Mouse (Mus musculus): ENCODE measurements around the gene Lcat.
"Not testable (repeated sequence)": the region's sequence is repeated elsewhere in the genome, so short reads cannot be mapped to it uniquely, and the experiment has no call there.

The Lcat gene

DNA sequence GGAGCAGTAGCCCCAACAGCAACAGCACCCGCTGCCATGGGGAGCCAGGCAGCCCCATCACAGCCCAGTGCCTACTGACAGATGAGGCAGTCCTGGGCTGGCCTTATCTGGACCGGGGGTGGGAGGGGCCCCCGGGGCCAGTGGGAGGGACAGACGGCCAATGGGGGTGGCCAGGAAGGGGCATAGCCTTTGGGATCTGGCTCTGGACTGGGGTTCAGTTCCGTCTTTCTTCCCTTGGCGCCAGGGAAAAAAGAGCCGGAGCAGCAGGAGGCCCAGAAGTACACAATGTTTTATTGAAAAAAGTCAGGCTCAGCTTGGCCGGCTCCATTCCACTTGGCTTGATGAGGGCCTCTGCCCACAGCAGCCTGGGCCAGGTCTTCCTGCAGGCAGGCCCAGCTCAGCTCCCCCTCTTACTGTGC is at the start of gene Lcat:
TSS of gene Lcat (minus strand) at position 62 of the 419 bp plus-strand sequence.
- in situ Hi-C loops (cut with MboI; ENCODE audit: low sequenced_read_pairs): no loop called here

DNA sequence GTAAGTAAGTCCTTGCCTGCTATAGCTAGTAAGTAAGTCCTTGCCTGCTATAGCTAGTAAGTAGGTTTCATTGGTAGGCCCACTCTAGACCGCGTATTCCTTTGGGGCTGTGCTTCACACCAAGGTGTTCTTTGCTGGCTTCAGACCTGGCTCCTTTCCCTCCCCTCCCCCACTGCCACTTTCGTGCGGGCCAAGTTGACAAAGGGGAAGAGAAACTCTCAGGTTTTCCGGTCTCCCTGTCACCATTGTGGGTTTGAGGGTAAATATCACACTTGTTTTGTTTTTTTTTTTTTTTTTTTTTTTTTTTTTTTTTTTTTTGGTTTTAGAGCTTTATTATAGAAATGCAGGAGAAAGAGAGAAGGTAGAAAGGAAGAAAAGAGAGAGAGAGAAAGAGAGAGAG is 49.3 kb upstream of the Lcat start:
- in situ Hi-C loops (cut with MboI; ENCODE audit: low sequenced_read_pairs): no loop called here

GRCm38 (mm10) chr8:105991546-105991945 is 48.4 kb upstream of the Lcat start:
- in situ Hi-C loops (cut with MboI; ENCODE audit: low sequenced_read_pairs): no loop called here

DNA sequence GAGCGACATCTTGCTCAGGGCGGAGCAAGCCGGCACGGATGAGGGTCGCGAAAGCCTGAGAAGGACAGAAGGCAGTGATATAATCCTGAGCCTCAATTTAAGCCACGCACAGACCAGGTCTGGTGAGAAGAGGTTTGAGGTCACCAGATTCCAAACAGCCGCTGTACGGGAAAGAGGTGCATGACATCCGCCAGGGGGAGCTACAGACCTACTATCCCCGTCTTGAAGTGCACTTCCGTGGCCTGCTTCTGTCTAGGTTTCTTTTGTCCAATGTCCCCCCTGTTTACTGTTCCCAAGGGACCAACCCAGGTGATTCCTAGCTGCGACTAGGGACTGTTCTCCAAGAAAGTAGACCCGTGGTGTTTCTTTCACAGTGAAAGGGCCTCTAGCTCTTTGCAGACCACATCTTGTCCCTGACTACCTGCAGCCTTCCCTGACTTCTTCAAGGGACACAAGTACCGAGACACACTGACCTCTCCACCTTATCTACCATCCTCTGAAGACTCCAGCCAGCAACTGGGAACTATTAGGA is 47.7 kb upstream of the Lcat start, which contains the start of gene Dus2:
TSS of gene Dus2 (plus strand) at position 482 of the 532 bp plus-strand sequence.
- in situ Hi-C loops (cut with MboI; ENCODE audit: low sequenced_read_pairs): no loop called here

GRCm38 (mm10) chr8:105988546-105988945 is 45.4 kb upstream of the Lcat start:
- in situ Hi-C loops (cut with MboI; ENCODE audit: low sequenced_read_pairs): loop anchor here (5.0 kb wide), 1 partner anchor 34 kb away; no protein-coding TSS in a partner anchor

DNA sequence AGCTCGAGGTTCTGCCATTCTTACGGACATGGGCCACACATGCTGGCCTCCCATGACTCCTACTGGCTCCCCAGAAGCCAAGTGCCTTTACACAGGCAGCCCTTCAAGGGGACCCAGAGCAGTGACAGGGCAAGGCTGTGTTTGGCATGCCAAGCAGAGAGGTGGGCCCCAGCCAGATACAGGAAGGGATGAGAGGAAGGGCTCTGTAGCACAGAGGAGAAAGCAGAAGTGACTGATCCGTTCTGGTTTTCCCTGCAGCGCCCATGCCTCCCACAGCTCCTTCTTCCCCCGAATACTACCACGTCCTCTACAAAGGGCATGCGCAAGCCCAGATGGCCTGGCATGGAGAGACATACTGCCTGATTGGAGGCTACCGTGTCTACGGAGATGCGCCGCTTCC is 40.2 kb upstream of the Lcat start:
- in situ Hi-C loops (cut with MboI; ENCODE audit: low sequenced_read_pairs): not testable (repeated sequence)

GRCm38 (mm10) chr8:105981146-105981545 is 38.0 kb upstream of the Lcat start:
- in situ Hi-C loops (cut with MboI; ENCODE audit: low sequenced_read_pairs): no loop called here

DNA sequence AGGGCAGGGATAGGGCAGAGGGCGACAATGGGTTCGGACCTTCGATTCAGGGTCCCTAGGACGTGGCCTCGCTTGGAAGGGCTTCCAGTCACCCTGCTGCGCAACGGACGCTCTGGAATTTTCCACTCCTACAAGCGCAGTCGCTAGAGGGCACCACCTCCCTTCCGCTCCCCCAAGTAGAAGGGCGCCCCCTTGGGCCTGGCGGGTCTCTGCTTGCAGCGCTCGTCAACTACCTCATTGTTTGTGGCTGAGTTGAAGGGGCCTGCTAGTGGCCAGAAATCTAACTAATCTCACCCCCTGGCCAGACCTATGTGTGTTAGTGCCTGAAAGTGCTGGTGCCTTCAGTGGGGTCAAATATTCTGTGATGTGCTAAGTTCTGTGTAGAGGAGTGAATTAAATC is 36.1 kb upstream of the Lcat start, which contains the start of gene Dpep3:
TSS of gene Dpep3 (minus strand) at position 105 of the 400 bp plus-strand sequence.
- in situ Hi-C loops (cut with MboI; ENCODE audit: low sequenced_read_pairs): no loop called here

- in situ Hi-C loops (cut with MboI; ENCODE audit: low sequenced_read_pairs): no loop called here
Observed at GRCm38 (mm10) chr8:105975363-105975762, 32.2 kb upstream of the Lcat start.

DNA sequence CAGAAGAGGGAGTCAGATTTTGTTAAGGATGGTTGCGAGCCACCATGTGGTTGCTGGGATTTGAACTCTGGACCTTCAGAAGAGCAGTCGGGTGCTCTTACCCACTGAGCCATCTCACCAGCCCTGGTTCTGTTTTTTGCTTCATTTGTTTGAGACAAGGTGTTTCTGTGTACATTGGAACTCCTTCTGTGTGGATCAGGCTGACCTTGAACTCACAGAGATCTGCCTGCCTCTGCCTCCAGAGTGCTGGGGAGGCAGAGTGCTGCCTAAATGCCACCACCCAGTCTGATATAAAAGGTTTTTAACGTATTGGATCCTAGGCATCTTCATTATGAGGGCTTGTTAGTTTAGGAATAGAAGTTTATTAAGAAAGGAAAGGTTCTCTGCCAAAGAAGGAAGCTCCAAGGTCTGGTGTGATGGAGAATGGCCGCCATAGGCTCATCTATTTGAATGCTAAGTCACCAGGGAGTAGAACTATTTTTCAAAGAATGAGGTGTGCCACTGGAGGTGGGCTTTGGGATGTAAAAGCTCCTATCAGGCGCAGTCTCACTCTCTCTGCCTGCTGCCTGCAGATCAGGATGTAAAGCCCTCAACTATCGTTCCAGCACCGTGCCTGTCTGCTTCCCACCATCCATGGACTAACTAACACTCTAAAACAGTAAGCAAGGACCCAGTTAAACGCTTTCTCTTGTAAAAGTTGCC is 28.0 kb upstream of the Lcat start:
- in situ Hi-C loops (cut with MboI; ENCODE audit: low sequenced_read_pairs): no loop called here

DNA sequence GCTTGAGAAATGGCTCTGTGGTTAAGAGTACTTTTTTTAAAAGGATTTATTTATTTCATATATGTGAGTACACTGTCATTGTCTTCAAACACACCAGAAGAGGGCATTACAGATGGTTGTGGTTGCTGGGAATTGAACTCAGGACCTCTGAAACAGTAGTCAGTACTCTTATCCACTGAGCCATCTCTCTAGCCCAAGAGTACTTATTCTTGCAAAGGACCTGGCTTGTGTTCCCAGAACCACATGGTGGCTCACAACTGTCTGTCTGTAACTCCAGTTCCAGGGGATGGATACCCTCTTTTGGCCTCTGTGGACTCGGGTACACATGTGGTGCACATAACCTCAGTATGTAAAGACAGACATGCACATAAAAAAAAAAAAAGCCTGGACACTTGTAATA is 26.2 kb upstream of the Lcat start:
- in situ Hi-C loops (cut with MboI; ENCODE audit: low sequenced_read_pairs): no loop called here

DNA sequence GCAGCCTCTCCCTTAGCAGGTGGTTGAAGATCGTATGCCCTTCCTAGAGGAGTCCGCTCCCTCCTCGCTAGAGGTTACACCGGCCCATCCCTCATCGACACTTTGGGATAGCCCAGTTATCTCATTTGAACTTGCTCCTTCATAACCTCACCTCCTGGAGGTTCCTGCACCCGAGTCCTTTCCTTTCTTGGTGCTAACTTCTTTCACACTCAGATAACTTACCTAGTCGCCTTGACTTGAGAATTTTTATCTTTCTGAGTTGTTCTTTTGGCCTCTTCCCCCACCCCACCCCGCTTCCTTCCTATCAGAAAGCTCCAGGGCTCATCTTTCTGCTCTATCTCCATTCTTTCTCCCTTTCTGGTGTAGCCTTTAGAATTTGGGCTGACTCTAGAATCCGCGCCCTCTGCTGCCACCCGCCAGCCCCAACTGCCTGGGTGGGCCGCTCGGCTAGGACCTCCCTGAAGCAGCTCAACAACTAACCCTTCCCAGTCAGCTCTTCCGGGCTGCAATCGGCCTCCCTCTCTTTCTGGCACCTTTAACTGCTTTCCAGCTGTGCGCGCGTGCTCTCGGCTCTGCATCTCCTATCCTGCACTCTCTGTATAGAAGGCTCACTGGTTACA is 23.6 kb upstream of the Lcat start:
- in situ Hi-C loops (cut with MboI; ENCODE audit: low sequenced_read_pairs): no loop called here

GRCm38 (mm10) chr8:105965905-105966341 is 22.7 kb upstream of the Lcat start, which contains the start of gene Slc12a4:
Gene Slc12a4 (minus strand): TSS chr8:105966097.
- in situ Hi-C loops (cut with MboI; ENCODE audit: low sequenced_read_pairs): no loop called here

GRCm38 (mm10) chr8:105965266-105965904 is 22.2 kb upstream of the Lcat start:
- in situ Hi-C loops (cut with MboI; ENCODE audit: low sequenced_read_pairs): no loop called here

DNA sequence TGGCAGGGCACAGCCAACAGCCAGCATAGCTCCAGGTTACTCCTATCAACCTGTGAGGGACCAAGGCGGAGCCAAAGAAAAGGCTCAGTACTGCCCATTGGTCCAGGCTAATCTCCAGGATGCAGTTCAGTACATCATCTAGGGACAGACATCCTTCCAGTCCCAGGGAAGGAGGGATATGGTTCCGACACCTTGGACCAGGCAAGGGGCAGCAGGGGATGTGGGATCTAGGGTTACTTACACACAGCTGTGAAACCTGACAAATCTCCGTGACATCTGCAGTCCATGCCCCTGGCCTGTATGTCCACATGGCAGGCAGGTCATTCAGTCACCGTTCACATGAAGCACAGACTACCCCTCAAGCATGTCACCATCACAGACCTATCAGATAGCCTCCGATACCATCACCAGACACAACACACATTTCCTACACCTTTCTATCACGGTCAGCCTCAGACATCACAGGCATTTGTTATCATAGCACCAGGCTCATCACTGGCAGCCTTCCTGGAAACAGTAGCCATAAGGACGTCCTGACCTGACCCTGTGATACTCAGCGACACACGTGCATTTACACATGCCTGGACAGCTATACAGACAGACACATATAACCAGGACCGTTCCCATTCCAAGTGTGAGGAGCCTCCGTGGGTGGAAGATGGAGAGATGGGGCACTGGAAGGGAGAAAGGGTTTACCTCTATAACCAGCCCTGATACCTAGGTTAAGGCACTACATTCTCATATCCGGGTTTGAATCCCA is 21.5 kb upstream of the Lcat start:
- in situ Hi-C loops (cut with MboI; ENCODE audit: low sequenced_read_pairs): no loop called here

- in situ Hi-C loops (cut with MboI; ENCODE audit: low sequenced_read_pairs): no loop called here
Observed at GRCm38 (mm10) chr8:105961536-105961935, 18.4 kb upstream of the Lcat start.

GRCm38 (mm10) chr8:105961101-105961500 is 17.9 kb upstream of the Lcat start:
- in situ Hi-C loops (cut with MboI; ENCODE audit: low sequenced_read_pairs): no loop called here

GRCm38 (mm10) chr8:105959350-105959749 is 16.2 kb upstream of the Lcat start:
- in situ Hi-C loops (cut with MboI; ENCODE audit: low sequenced_read_pairs): no loop called here

- in situ Hi-C loops (cut with MboI; ENCODE audit: low sequenced_read_pairs): no loop called here
Observed at GRCm38 (mm10) chr8:105957813-105958212, 14.6 kb upstream of the Lcat start.

DNA sequence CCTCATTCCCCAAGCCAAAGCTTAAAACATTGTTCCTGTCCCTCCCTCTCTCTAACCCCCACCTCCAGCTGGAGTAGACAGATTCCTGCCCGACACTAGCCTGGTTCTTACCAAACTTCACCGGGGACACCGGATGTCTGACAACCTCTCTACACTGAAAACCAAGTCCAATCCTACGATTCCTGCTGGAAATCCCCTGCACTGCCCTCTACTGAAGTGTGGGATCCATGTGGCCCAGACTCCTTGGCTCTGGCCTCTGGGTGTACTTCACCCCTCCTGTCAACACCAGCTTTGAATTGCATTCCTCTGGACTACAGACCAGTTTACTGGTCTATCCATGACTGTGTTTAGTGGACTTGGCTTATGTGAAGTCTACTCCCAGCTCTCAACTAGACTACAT is 13.4 kb upstream of the Lcat start:
- in situ Hi-C loops (cut with MboI; ENCODE audit: low sequenced_read_pairs): no loop called here
